Mouse (Mus musculus) kidney, embryonic 16.5 days (tissue): ENCODE measurements around the gene Nvl. TPM values are rescaled to one million over a fixed set of nuclear protein-coding genes. Genes with fewer than 3 reads are reported as not detected.

Experiments used
- ATAC-seq: fragments of 200-750 bp; cut with Nextera tagmentation; 2 replicates; pipeline ENCODE4 v1.8.0; 2017; ENCODE audit warnings: moderate TSS enrichment; ENCODE audit not compliant: low FRiP score, low TSS enrichment
- H3K27ac ChIP-seq: fragments of 300-500 bp; sonication (generic); 2 replicates; pipeline ENCODE4 v1.5.1; 2014; ENCODE audit warnings: low read length
- H3K27me3 ChIP-seq: fragments of 300-500 bp; sonication (generic); 2 replicates; pipeline ENCODE4 v1.6.1; 2014; ENCODE audit warnings: low read length, control low read depth, mixed read lengths; ENCODE audit not compliant: insufficient read depth
- H3K36me3 ChIP-seq: fragments of 300-500 bp; sonication (generic); 2 replicates; pipeline ENCODE4 v1.6.1; 2014; ENCODE audit warnings: low read length, control low read depth, mixed read lengths; ENCODE audit not compliant: insufficient read depth
- H3K4me1 ChIP-seq: fragments of 300-500 bp; sonication (generic); 2 replicates; pipeline ENCODE4 v1.6.1; 2014; ENCODE audit warnings: low read length, control low read depth, mixed read lengths; ENCODE audit not compliant: insufficient read depth
- H3K4me2 ChIP-seq: fragments of 300-500 bp; sonication (generic); replicated peaks from 2 replicates; pipeline ENCODE4 v1.6.1; 2014; ENCODE audit warnings: low read depth, low read length
- H3K4me3 ChIP-seq: fragments of 300-500 bp; sonication (generic); 2 replicates; pipeline ENCODE4 v1.5.1; 2014; ENCODE audit warnings: mild to moderate bottlenecking, low read length
- H3K9ac ChIP-seq: fragments of 300-500 bp; sonication (generic); replicated peaks from 2 replicates; pipeline ENCODE4 v1.6.1; 2014; ENCODE audit warnings: low read length
- H3K9me3 ChIP-seq: fragments of 300-500 bp; sonication (generic); 2 replicates; pipeline ENCODE4 v1.6.1; 2016; ENCODE audit warnings: low read length, control low read depth
- WGBS: fragments of 180-500 bp; shearing (Covaris S2); extraction: QIAGEN DNeasy Blood & Tissue Kit; methylation state at CpG from one replicate; pipeline ENCODE4 v1.1.7; 2014; 5-methylcytosine and 5-hydroxymethylcytosine counted together
- polyA plus RNA-seq: library from polyadenylated mRNA; unstranded; fragments of >200 nt; fragmentation: Nextera tagmentation; extraction: Ambion mirVana; gene quantifications from 2 replicates; pipeline ENCODE4 v1.2.1, GENCODE M21; 2015

Gene Nvl
- polyA plus RNA-seq, 1 experiment from 2014 or later = 32.3 TPM

DNA sequence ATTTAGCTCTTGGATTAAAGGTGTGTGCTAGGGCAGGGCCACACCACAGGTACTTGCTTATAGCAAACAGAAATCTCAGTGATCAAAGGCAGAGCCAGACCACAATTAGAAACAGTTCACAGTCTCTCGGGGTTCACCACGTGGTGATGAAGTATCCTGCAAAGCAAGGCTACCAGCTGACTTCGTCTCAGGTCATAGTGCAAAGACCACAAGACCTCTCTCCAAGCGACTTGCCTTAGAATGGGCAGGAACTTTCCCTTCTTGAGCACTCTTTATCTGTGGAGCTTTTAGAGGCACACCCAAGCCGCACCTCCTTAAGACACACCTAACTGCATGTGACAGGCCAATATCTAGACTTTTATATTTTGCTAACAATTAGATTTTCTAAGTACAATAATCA is 4.5 kb upstream of the Nvl start:
- no peak overlapping the region for H3K9ac ChIP-seq
- H3K36me3 ChIP-seq = no peaks in the 10 kb centered on the region
- ATAC-seq = no peak
- H3K27me3 ChIP-seq = no peaks in the 10 kb centered on the region
- H3K4me1 ChIP-seq = peaks cover 19% of the 10 kb centered on the region
- H3K4me2 ChIP-seq = no peak overlapping the region
- no peak overlapping the region for H3K27ac ChIP-seq
- 65% methylated on average over 5 of the region's 5 CpGs for WGBS
- no peaks in the 10 kb centered on the region for H3K9me3 ChIP-seq
- no peak overlapping the region for H3K4me3 ChIP-seq

DNA sequence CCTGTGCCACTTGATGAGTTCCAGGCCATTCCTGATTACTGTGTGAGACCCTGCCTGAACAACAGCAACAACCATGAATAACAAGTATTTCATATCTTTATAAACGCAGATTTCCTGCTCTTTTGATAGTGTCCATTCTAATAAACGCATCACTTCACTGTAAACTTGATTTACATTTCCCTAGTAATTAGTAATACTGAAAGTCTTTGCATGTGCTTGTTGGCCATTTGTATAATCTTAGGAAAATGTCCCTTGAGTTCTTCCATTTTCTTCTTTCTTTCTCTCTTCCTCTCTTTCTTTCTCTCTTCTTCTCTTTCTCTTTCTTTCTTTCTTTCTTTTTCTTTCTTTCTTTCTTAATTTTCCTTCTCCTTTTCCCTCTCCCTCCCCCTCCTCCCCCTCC is 2.2 kb upstream of the Nvl start:
- Histone ChIP-seq H3K4me2 (no peak overlapping the region), H3K4me1 (peaks cover 15% of the 10 kb centered on the region), H3K36me3 (no peaks in the 10 kb centered on the region), H3K9me3 (no peaks in the 10 kb centered on the region), H3K4me3 (no peak overlapping the region), H3K27ac (no peak overlapping the region), H3K27me3 (no peaks in the 10 kb centered on the region), H3K9ac (no peak overlapping the region)
- 86% methylated on average over 2 of the region's 2 CpGs for WGBS
- ATAC-seq = no peak

DNA sequence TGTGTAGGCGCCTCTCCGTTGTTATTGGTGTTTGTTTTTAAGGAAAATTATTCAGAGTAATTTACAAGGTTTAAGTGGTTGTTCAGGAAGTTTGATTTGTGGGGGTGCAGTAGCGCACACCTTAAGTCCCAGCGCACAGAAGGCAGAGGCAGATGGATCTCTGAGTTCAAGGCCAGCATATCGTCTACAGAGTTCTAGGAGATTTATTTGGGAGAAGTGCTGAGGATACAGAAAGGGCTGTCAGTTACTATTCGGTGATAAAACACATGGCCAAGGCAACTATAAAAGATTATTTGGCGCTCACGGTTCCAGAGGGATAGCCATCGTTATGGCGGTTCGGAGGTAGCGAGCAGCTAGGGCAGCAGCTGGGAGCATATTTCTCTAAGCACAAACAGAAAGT is 962 bp upstream of the Nvl start:
- Histone ChIP-seq H3K4me2 (peak overlapping the region; percentile 75), H3K9me3 (no peaks in the 10 kb centered on the region), H3K27me3 (no peaks in the 10 kb centered on the region), H3K36me3 (peaks cover 3% of the 10 kb centered on the region), H3K9ac (peak overlapping the region; percentile 75), H3K27ac (peak overlapping the region; percentile 96), H3K4me1 (peaks cover 15% of the 10 kb centered on the region), H3K4me3 (peak overlapping the region; percentile 73)
- ATAC-seq = no peak
- WGBS = 9% methylated on average over 12 of the region's 12 CpGs

DNA sequence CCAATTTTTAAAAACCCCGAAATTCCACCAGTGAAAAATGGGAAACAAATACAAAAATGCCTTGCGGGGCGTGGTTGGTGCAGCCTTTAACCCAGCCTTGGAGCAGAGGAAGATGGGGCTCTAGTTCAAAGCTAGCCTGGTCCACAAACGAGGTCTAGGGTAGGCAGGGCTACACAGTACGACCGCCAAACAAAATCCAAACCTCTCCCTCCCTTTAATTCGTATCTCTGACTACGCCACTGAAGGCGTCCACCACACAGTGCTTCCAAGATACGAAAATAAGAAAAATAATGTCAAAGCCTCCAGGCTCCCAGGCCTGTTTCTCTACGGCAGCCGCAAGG is 425 bp downstream of the Nvl start:
- H3K27ac ChIP-seq = peak overlapping the region; percentile 96
- H3K9me3 ChIP-seq = no peaks in the 10 kb centered on the region
- under 1% methylated on average over 12 of the region's 12 CpGs for WGBS
- peak overlapping the region; percentile 63 for H3K4me2 ChIP-seq
- H3K4me1 ChIP-seq = peaks cover 15% of the 10 kb centered on the region
- peak overlapping the region; percentile 75 for H3K9ac ChIP-seq
- H3K4me3 ChIP-seq = peak overlapping the region; percentile 73
- H3K36me3 ChIP-seq = peaks cover 12% of the 10 kb centered on the region
- H3K27me3 ChIP-seq = no peaks in the 10 kb centered on the region
- peak; percentile 68 for ATAC-seq

DNA sequence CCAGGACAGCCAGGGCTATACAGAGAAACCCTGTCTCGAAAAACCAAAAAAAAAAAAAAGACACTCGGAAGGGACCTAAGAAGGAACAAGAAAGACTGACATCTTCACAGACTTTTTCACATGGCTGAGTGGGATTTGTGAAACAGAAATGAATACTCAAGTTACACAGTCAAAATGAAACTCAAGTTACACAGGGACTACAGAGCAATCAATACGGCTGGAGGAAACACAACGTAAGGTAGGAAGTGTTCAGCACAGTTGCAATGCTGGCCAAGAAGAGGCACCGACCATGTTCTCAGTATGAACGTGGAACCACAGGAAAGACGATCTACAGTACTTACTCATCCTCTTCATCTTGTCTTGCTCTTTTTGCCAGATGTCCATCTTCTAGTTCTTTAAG is 5.3 kb downstream of the Nvl start:
- peaks cover 6% of the 10 kb centered on the region for H3K4me1 ChIP-seq
- no peak overlapping the region for H3K9ac ChIP-seq
- no peak overlapping the region for H3K27ac ChIP-seq
- no peaks in the 10 kb centered on the region for H3K9me3 ChIP-seq
- ATAC-seq = no peak
- H3K27me3 ChIP-seq = no peaks in the 10 kb centered on the region
- no peak overlapping the region for H3K4me2 ChIP-seq
- H3K36me3 ChIP-seq = peaks cover 39% of the 10 kb centered on the region
- 91% methylated on average over 7 of the region's 7 CpGs for WGBS
- H3K4me3 ChIP-seq = no peak overlapping the region

DNA sequence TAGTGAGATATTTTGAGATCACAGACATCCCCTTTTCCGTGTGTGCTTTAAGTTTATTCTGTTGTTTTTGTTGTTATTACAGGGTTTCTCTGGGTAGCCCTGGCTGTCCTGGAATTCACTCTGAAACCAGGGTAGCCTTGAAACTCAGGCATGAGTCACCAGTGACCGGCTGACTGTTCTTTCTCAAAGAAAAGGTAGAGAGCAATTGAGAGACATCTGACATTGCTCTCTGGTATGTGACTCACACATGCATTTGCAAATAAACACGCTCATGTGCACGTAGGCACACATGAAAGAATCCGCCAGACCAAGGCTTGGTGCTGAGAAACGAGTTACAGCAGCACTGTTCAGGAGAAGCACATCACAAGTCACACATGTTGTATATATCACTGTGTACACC is 12.1 kb downstream of the Nvl start:
- 91% methylated on average over 6 of the region's 6 CpGs for WGBS
- H3K4me3 ChIP-seq = no peak overlapping the region
- no peaks in the 10 kb centered on the region for H3K4me1 ChIP-seq
- no peaks in the 10 kb centered on the region for H3K9me3 ChIP-seq
- ATAC-seq = no peak
- no peaks in the 10 kb centered on the region for H3K27me3 ChIP-seq
- no peak overlapping the region for H3K4me2 ChIP-seq
- no peak overlapping the region for H3K27ac ChIP-seq
- H3K36me3 ChIP-seq = peaks cover 61% of the 10 kb centered on the region
- H3K9ac ChIP-seq = no peak overlapping the region

DNA sequence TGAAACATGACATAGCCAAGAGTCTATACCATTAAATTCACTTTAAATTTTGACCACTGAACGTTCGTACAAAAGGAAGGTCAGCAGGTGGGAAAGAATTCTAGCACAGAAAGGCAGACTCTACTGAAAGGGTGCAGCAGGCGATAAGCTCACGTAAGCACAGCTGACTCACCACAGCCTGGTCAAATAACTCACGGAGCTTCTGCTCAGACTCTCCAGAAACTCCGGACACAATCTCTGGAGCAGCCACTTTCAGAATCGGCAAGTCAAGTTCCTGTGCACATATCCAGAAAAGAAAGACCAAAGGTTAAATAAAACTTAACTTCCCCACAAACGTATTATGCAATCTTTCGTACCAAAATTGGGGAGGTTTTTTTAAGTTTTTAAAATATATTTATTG is 17.2 kb downstream of the Nvl start:
- Histone ChIP-seq H3K4me2 (no peak overlapping the region), H3K27ac (no peak overlapping the region), H3K4me3 (no peak overlapping the region), H3K27me3 (no peaks in the 10 kb centered on the region), H3K9me3 (no peaks in the 10 kb centered on the region), H3K9ac (no peak overlapping the region), H3K36me3 (peaks cover 55% of the 10 kb centered on the region), H3K4me1 (no peaks in the 10 kb centered on the region)
- no peak for ATAC-seq
- WGBS = 95% methylated on average over 9 of the region's 9 CpGs

DNA sequence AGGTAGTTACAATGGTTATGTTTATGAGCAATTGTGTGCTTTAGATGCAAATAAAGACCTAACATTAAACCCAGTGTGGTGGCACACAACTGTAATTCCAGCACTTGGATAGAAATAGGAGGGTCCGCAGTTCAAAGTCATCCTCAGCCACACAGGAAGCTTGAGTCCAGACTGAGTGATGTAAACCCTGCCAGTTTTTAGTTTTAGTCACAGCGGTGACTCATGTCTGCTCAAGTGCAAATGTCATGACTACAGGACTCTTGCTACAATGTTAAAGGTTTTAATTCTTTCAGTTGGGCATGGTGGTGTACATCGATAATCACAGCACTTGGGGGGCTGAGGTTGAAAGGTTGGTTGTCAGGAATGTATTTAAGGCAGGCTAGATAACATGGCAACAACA is 18.1 kb downstream of the Nvl start:
- 97% methylated on average over 3 of the region's 3 CpGs for WGBS
- no peak for ATAC-seq
- H3K27me3 ChIP-seq = no peaks in the 10 kb centered on the region
- no peaks in the 10 kb centered on the region for H3K4me1 ChIP-seq
- no peaks in the 10 kb centered on the region for H3K9me3 ChIP-seq
- no peak overlapping the region for H3K4me3 ChIP-seq
- H3K27ac ChIP-seq = no peak overlapping the region
- H3K4me2 ChIP-seq = no peak overlapping the region
- no peak overlapping the region for H3K9ac ChIP-seq
- H3K36me3 ChIP-seq = peaks cover 59% of the 10 kb centered on the region

DNA sequence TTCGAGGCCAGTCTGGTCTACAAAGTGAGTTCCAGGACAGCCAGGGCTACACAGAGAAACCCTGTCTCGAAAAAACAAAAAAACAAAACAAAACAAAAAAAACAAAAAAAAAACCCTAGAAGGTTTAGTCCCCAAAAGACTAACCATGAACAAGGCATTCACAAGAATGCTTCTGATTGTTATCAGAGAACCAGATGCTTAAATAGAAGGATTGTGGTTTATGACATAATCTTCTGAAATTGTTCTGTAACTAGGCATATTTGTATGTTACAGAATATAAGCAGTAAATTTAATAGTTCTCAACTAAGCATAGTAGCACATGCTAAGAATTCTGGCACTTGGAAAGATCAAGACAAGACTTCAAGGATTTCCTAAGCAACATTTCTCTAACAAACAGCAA is 19.9 kb downstream of the Nvl start:
- ATAC-seq = no peak
- Histone ChIP-seq H3K4me3 (no peak overlapping the region), H3K4me2 (no peak overlapping the region), H3K9me3 (no peaks in the 10 kb centered on the region), H3K27me3 (no peaks in the 10 kb centered on the region), H3K27ac (no peak overlapping the region), H3K4me1 (no peaks in the 10 kb centered on the region), H3K36me3 (peaks cover 54% of the 10 kb centered on the region), H3K9ac (no peak overlapping the region)
- WGBS = 98% methylated on average over 2 of the region's 2 CpGs

DNA sequence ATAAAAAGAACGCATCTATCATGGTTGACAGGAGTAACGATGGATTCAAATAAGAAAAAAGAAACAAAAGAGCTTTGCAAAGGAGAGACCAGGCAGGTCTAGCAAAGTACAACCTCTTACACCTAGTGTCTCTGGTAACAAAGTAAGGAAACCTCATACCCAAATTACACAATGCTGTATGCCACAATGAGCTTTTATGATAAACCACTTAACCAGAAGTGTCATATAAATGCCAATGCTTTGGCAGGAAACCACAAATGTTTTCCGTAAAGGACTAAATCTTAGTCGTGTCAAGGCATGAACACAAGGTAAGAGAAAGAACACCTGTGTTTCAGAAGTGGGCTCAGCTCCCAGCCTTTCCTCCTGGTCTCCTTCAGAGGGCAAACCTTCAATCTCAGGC is 26.9 kb downstream of the Nvl start:
- H3K4me3 ChIP-seq = no peak overlapping the region
- no peak overlapping the region for H3K9ac ChIP-seq
- WGBS = 91% methylated on average over 4 of the region's 4 CpGs
- ATAC-seq = no peak
- no peaks in the 10 kb centered on the region for H3K27me3 ChIP-seq
- no peak overlapping the region for H3K27ac ChIP-seq
- no peak overlapping the region for H3K4me2 ChIP-seq
- no peaks in the 10 kb centered on the region for H3K9me3 ChIP-seq
- H3K36me3 ChIP-seq = peaks cover 50% of the 10 kb centered on the region
- H3K4me1 ChIP-seq = no peaks in the 10 kb centered on the region

DNA sequence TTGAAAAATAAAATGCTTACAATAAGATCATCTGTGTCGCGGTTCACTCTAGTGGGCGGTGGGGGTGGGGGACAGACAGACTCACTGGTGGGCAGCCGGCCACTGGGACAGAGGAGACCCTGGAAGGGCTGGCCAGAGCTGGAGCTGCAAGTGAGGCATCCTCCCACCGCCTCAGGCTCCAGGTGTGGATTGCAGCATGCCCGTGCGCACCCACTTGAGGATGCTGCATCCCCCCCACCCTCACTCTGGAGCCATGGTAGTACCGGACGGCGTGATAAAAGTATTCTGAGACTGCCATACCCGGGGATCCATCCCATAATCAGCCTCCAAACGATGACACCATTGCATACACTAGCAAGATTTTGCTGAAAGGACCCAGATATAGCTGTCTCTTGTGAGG is 54.0 kb downstream of the Nvl start:
- Histone ChIP-seq H3K9ac (no peak overlapping the region), H3K36me3 (peaks cover 36% of the 10 kb centered on the region), H3K4me1 (no peaks in the 10 kb centered on the region), H3K27ac (no peak overlapping the region), H3K9me3 (no peaks in the 10 kb centered on the region), H3K4me2 (no peak overlapping the region), H3K27me3 (no peaks in the 10 kb centered on the region), H3K4me3 (no peak overlapping the region)
- 76% methylated on average over 12 of the region's 12 CpGs for WGBS
- no peak for ATAC-seq
